In genomic region chr10:85555193-85555592, GRCm38 (mm10) we compare ENCODE assay signal across 19 mouse cellular contexts.
DNase-seq lines count a peak whose midpoint lies in the region; ATAC-seq and TF ChIP-seq lines count a peak whose summit lies in the region.
"Had no signal": no experiment of that assay in that cellular context is flagged by ENCODE, and none has a peak within 500 bp of the region (broad histone marks: within the 10 kb centered on the region; RNA-seq: fewer than 3 reads in every experiment).

No protein-coding gene starts in this region.

- no peaks in the 10 kb centered on the region for H3K36me3 ChIP-seq in heart, adult 2 months (ENCODE audit: control insufficient read depth, insufficient read depth, low read length)
- no peaks in the 10 kb centered on the region for H3K36me3 ChIP-seq in lung, embryonic 14.5 days (ENCODE audit: insufficient read depth)
- no peaks in the 10 kb centered on the region for H3K36me3 ChIP-seq in E14TG2a.4 (ENCODE audit: insufficient read depth, low read length)
- H3K36me3 ChIP-seq in limb, embryonic 10.5 days: no peaks in the 10 kb centered on the region
- H3K36me3 ChIP-seq: embryonic facial prominence, embryonic 12.5 days; heart, embryonic 12.5 days; intestine, embryonic 15.5 days; limb, embryonic 15.5 days had no signal

- no peak for DNase-seq in heart, adult 2 months
- no peak for DNase-seq in heart, postnatal 4 days
- peak; percentile 38 for DNase-seq in lung, embryonic 14.5 days
- DNase-seq in lung, adult 18-20 months: no peak
- DNase-seq in limb, embryonic 10.5 days (ENCODE audit: low spot score): no peak
- no peak for DNase-seq in adrenal gland, postnatal 36 days
- DNase-seq: cerebellum, adult 11-12 months; gastrocnemius, postnatal 25 days; heart, postnatal 36 days; kidney, postnatal 4 days; lung, postnatal 10 days; spleen, adult 18-20 months; thymus, postnatal 25 days had no signal

- H3K4me2 ChIP-seq in lung, embryonic 14.5 days: no peak overlapping the region
- H3K4me2 ChIP-seq: embryonic facial prominence, embryonic 12.5 days; heart, embryonic 12.5 days; intestine, embryonic 15.5 days; limb, embryonic 15.5 days had no signal

- no peaks in the 10 kb centered on the region for H3K4me1 ChIP-seq in heart, adult 2 months (ENCODE audit: control insufficient read depth, insufficient read depth, low read length)
- no peaks in the 10 kb centered on the region for H3K4me1 ChIP-seq in lung, embryonic 14.5 days (ENCODE audit: insufficient read depth)
- H3K4me1 ChIP-seq in E14TG2a.4 (replicated peaks; ENCODE audit: low read depth, low read length): peaks cover 38% of the 10 kb centered on the region
- H3K4me1 ChIP-seq in cortical plate, adult 2 months (ENCODE audit: control insufficient read depth, insufficient read depth, low read length): no peaks in the 10 kb centered on the region
- no peaks in the 10 kb centered on the region for H3K4me1 ChIP-seq in limb, embryonic 10.5 days
- H3K4me1 ChIP-seq: embryonic facial prominence, embryonic 12.5 days; heart, embryonic 12.5 days; intestine, embryonic 15.5 days; limb, embryonic 15.5 days had no signal

- TF ChIP-seq EP300 in heart, adult 2 months (IDR thresholded peaks at IDR 0.05; ENCODE audit: insufficient read depth, low read depth, low read length): no peak

- H3K27ac ChIP-seq in heart, adult 2 months: no peak overlapping the region
- H3K27ac ChIP-seq in lung, embryonic 14.5 days (ENCODE audit: low read depth): no peak overlapping the region
- H3K27ac ChIP-seq in cortical plate, adult 2 months (ENCODE audit: insufficient read depth, low read length): no peak overlapping the region
- H3K27ac ChIP-seq in limb, embryonic 10.5 days: no peak overlapping the region
- H3K27ac ChIP-seq: embryonic facial prominence, embryonic 12.5 days; intestine, embryonic 15.5 days; limb, embryonic 15.5 days had no signal

- no peak for ATAC-seq in lung, embryonic 14.5 days (ENCODE audit: insufficient read depth)
- ATAC-seq: intestine, embryonic 15.5 days had no signal

- no peaks in the 10 kb centered on the region for H3K9me3 ChIP-seq in lung, embryonic 14.5 days (ENCODE audit: low read depth, low read length)
- H3K9me3 ChIP-seq in E14TG2a.4 (ENCODE audit: low read length): no peaks in the 10 kb centered on the region
- no peaks in the 10 kb centered on the region for H3K9me3 ChIP-seq in limb, embryonic 10.5 days (replicated peaks)
- H3K9me3 ChIP-seq: embryonic facial prominence, embryonic 12.5 days; heart, embryonic 12.5 days; intestine, embryonic 15.5 days; limb, embryonic 15.5 days had no signal

- intact Hi-C loops in heart, adult 2 months (cut with DNase I): no loop called here

- H3K9ac ChIP-seq in heart, adult 2 months (ENCODE audit: low read depth, low read length): no peak overlapping the region
- H3K9ac ChIP-seq in lung, embryonic 14.5 days: no peak overlapping the region
- H3K9ac ChIP-seq: embryonic facial prominence, embryonic 12.5 days; heart, embryonic 12.5 days; intestine, embryonic 15.5 days; limb, embryonic 15.5 days had no signal

- H3K27me3 ChIP-seq in heart, adult 2 months (ENCODE audit: control insufficient read depth, insufficient read depth, low read length): no peaks in the 10 kb centered on the region
- H3K27me3 ChIP-seq in lung, embryonic 14.5 days (ENCODE audit: insufficient read depth, low read length): no peaks in the 10 kb centered on the region
- H3K27me3 ChIP-seq in E14TG2a.4 (ENCODE audit: insufficient read depth, low read length): no peaks in the 10 kb centered on the region
- H3K27me3 ChIP-seq in limb, embryonic 10.5 days (ENCODE audit: low read depth, poor library complexity, severe bottlenecking): no peaks in the 10 kb centered on the region
- H3K27me3 ChIP-seq: embryonic facial prominence, embryonic 12.5 days; heart, embryonic 12.5 days; intestine, embryonic 15.5 days; limb, embryonic 15.5 days had no signal

- TF ChIP-seq CTCF in heart, adult 2 months (IDR thresholded peaks at IDR 0.05): peak; percentile 31
- peak; percentile 60 for TF ChIP-seq CTCF in lung, embryonic 14.5 days (IDR thresholded peaks at IDR 0.05; ENCODE audit: low read depth)
- TF ChIP-seq CTCF in E14TG2a.4 (conservative IDR thresholded peaks at IDR 0.05; ENCODE audit: low read length): peak; percentile 75
- TF ChIP-seq CTCF in cortical plate, adult 2 months (IDR thresholded peaks at IDR 0.05; ENCODE audit: extremely low read depth, insufficient read depth, low read length): peak; percentile 23; the same call in 1 of the 2 replicates

- WGBS in heart, adult 2 months: 61% methylated on average over 8 of the region's 8 CpGs
- WGBS in lung, embryonic 14.5 days: 55% methylated on average over 8 of the region's 8 CpGs
- 68% methylated on average over 8 of the region's 8 CpGs for WGBS in limb, embryonic 10.5 days

- no peak overlapping the region for H3K4me3 ChIP-seq in heart, adult 2 months
- no peak overlapping the region for H3K4me3 ChIP-seq in lung, embryonic 14.5 days (ENCODE audit: low read depth, low read length)
- H3K4me3 ChIP-seq in E14TG2a.4 (replicated peaks; ENCODE audit: low read length): no peak overlapping the region
- no peak overlapping the region for H3K4me3 ChIP-seq in cortical plate, adult 2 months (ENCODE audit: insufficient read depth, low read length)
- H3K4me3 ChIP-seq in limb, embryonic 10.5 days: no peak overlapping the region
- H3K4me3 ChIP-seq: embryonic facial prominence, embryonic 12.5 days; heart, embryonic 12.5 days; intestine, embryonic 15.5 days; limb, embryonic 15.5 days had no signal

- no peak for TF ChIP-seq POLR2A in heart, adult 2 months (IDR thresholded peaks at IDR 0.05; ENCODE audit: insufficient read depth, low read depth, low read length)
- no peak for TF ChIP-seq POLR2A in cortical plate, adult 2 months (IDR thresholded peaks at IDR 0.05; ENCODE audit: extremely low read depth, insufficient read depth, low read length)

- no peaks in the 10 kb centered on the region for H3K79me2 ChIP-seq in heart, adult 2 months (replicated peaks; ENCODE audit: control insufficient read depth, insufficient read depth, low read length)

Comparison
In these comparisons a context has a peak if more than half of its experiments do, and no peak if none do; other contexts are left out.
1. CTCF ChIP-seq: peak in every context shown above with its lines; median percentile 75 in E14TG2a.4; 60 in lung, embryonic 14.5 days; 31 in heart, adult 2 months; 23 in cortical plate, adult 2 months.